Mouse (Mus musculus): Measurements from ENCODE around the gene Capn2. TPM values are rescaled to one million over a fixed set of nuclear protein-coding genes. Genes with fewer than 3 reads are reported as not detected.
A peak's percentile ranks its signal among the peaks of the same experiment; 100 is the strongest.

Capn2 gene
- total RNA-seq (2014; rRNA removed) (73.6 and 76.3 TPM in 2 replicates), polyA plus RNA-seq (2015; fragmentation: Nextera tagmentation; extraction: Ambion mirVana) (52.2 and 67.5 TPM in 2 replicates)

- H3K27me3 ChIP-seq (ENCODE audit: insufficient read depth, low read length) = no peaks in the 10 kb centered on the region
- TF ChIP-seq CTCF (IDR thresholded peaks at IDR 0.05; ENCODE audit: low read depth) = peak; percentile 69
- no peaks in the 10 kb centered on the region for H3K9me3 ChIP-seq (ENCODE audit: low read length)
- peaks cover 4% of the 10 kb centered on the region for H3K36me3 ChIP-seq (ENCODE audit: insufficient read depth)
- peak; percentile 97 for ATAC-seq
- WGBS = 2% methylated on average over 63 of the region's 84 CpGs
- peak within 1 kb of the TSS; percentile 96 for H3K9ac ChIP-seq
- DNase-seq = peak; percentile 83
- H3K27ac ChIP-seq (ENCODE audit: low read depth, low read length) = peak within 1 kb of the TSS; percentile 88
- 0 out of 2 replicates have a peak, but pooled peaks cover 11% of the 10 kb centered on the region for H3K4me1 ChIP-seq (ENCODE audit: insufficient read depth)
- peak within 1 kb of the TSS; percentile 69 for H3K4me3 ChIP-seq (ENCODE audit: low read depth, low read length)
- H3K4me2 ChIP-seq (ENCODE audit: low read depth) = peak within 1 kb of the TSS; percentile 88
Observed at GRCm38 (mm10) chr1:182516758-182517676, at the start of gene Capn2. Gene Capn2, minus strand, starts transcription at chr1:182517608.

- WGBS = 94% methylated on average over 6 of the region's 6 CpGs
Observed at GRCm38 (mm10) chr1:182565351-182565835, 48.0 kb upstream of the Capn2 start.

GRCm38 (mm10) chr1:182564408-182565120 is 47.2 kb upstream of the Capn2 start, which contains the start of gene Capn8:
Gene Capn8, plus strand, starts transcription at chr1:182565007.
- TF ChIP-seq CTCF (IDR thresholded peaks at IDR 0.05; ENCODE audit: low read depth) = peak; percentile 40; the same call in 1 of the 2 replicates
- Histone ChIP-seq H3K36me3 (ENCODE audit: insufficient read depth) (no peaks in the 10 kb centered on the region), H3K9me3 (ENCODE audit: low read length) (no peaks in the 10 kb centered on the region), H3K27me3 (ENCODE audit: insufficient read depth, low read length) (no peaks in the 10 kb centered on the region), H3K4me2 (ENCODE audit: low read depth) (no peak within 1 kb of the TSS), H3K27ac (ENCODE audit: low read depth, low read length) (no peak within 1 kb of the TSS), H3K9ac (no peak within 1 kb of the TSS), H3K4me1 (ENCODE audit: insufficient read depth) (no peaks in the 10 kb centered on the region), H3K4me3 (ENCODE audit: low read depth, low read length) (no peak within 1 kb of the TSS)
- WGBS = 70% methylated on average over 5 of the region's 5 CpGs
- ATAC-seq (no peak), DNase-seq (peak; percentile 27)

More at GRCm38 (mm10) chr1:182565351-182565835, 48.0 kb upstream of the Capn2 start:
- no peak overlapping the region for H3K4me2 ChIP-seq (ENCODE audit: low read depth)
- no peaks in the 10 kb centered on the region for H3K27me3 ChIP-seq (ENCODE audit: insufficient read depth, low read length)
- no peaks in the 10 kb centered on the region for H3K36me3 ChIP-seq (ENCODE audit: insufficient read depth)
- no peak overlapping the region for H3K9ac ChIP-seq
- no peaks in the 10 kb centered on the region for H3K9me3 ChIP-seq (ENCODE audit: low read length)
- no peak overlapping the region for H3K4me3 ChIP-seq (ENCODE audit: low read depth, low read length)
- no peak overlapping the region for H3K27ac ChIP-seq (ENCODE audit: low read depth, low read length)
- no peak for TF ChIP-seq CTCF (IDR thresholded peaks at IDR 0.05; ENCODE audit: low read depth)
- no peaks in the 10 kb centered on the region for H3K4me1 ChIP-seq (ENCODE audit: insufficient read depth)
- no peak for DNase-seq
- ATAC-seq = no peak

GRCm38 (mm10) chr1:182562576-182563370 is 45.4 kb upstream of the Capn2 start:
- H3K27ac ChIP-seq (ENCODE audit: low read depth, low read length) = no peak overlapping the region
- H3K36me3 ChIP-seq (ENCODE audit: insufficient read depth) = no peaks in the 10 kb centered on the region
- ATAC-seq = no peak
- TF ChIP-seq CTCF (IDR thresholded peaks at IDR 0.05; ENCODE audit: low read depth) = no peak
- no peaks in the 10 kb centered on the region for H3K9me3 ChIP-seq (ENCODE audit: low read length)
- no peak overlapping the region for H3K4me2 ChIP-seq (ENCODE audit: low read depth)
- no peak overlapping the region for H3K9ac ChIP-seq
- H3K27me3 ChIP-seq (ENCODE audit: insufficient read depth, low read length) = no peaks in the 10 kb centered on the region
- WGBS = 53% methylated on average over 15 of the region's 16 CpGs
- no peaks in the 10 kb centered on the region for H3K4me1 ChIP-seq (ENCODE audit: insufficient read depth)
- DNase-seq = no peak
- no peak overlapping the region for H3K4me3 ChIP-seq (ENCODE audit: low read depth, low read length)

- no peak for DNase-seq
- Histone ChIP-seq H3K27me3 (ENCODE audit: insufficient read depth, low read length) (no peaks in the 10 kb centered on the region), H3K27ac (ENCODE audit: low read depth, low read length) (no peak overlapping the region), H3K4me1 (ENCODE audit: insufficient read depth) (no peaks in the 10 kb centered on the region), H3K9ac (no peak overlapping the region), H3K4me2 (ENCODE audit: low read depth) (no peak overlapping the region), H3K9me3 (ENCODE audit: low read length) (no peaks in the 10 kb centered on the region), H3K36me3 (ENCODE audit: insufficient read depth) (no peaks in the 10 kb centered on the region), H3K4me3 (ENCODE audit: low read depth, low read length) (no peak overlapping the region)
- TF ChIP-seq CTCF (IDR thresholded peaks at IDR 0.05; ENCODE audit: low read depth) = no peak
- no peak for ATAC-seq
- 72% methylated on average over 11 of the region's 11 CpGs for WGBS
Observed at GRCm38 (mm10) chr1:182561945-182562514, 44.6 kb upstream of the Capn2 start.
